Mouse (Mus musculus) left cerebral cortex, adult 9 months (tissue): ENCODE data around the gene Olfr460.
"Not testable (repeated sequence)": the region's sequence is repeated elsewhere in the genome, so short reads cannot be mapped to it uniquely, and the experiment has no call there.

Experiments used
- DNase-seq, 2 experiments: peaks; one replicate each; pipeline ENCODE4 v3.0.0; 2022; ENCODE audit warnings: low spot score in 2 of 2

The Olfr460 gene

DNA sequence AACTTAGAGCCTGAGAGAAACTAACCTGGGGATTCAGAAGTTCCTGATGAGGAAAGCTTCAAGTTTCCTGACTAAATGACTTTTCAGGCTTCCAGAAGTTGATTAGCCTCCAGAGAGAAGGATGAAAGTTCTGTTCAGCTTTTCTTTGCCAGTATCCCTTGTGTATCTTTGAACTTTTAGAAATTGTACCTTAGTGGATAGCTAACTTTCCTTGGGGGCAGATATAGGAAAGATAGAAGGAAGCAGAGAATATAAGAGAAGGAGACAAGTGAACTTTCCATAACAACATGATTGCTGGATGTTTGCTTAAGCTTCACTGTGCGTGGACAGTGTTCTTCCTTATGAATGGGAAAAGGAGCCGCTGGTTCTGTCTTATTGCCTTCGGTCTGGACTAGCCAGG, at the start of gene Olfr460:
Gene Olfr460 (plus strand): TSS at position 301 of the 400 bp plus-strand sequence.
- no peak for DNase-seq

GRCm38 (mm10) chr6:40544690-40545089, 24.6 kb upstream of the Olfr460 start:
- DNase-seq = no peak

DNA sequence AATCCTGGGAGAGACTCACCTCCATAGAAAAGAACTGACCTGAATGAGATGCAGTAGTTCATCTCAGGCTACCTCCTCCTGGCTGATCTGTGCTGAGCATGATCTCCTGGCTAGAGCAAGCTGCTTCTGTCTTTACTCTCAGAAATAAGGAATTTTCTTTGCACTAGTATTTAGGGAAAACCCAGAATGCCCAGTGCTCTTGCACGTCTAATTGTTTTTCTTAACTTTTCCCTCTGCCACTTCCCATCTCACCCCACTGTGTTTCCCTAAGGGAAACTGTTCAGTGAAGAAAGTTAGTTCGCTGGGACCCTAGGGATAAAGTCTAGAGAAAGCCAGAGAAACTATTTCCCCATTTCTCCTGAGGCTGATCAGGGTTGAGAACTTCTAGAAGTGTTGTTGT, 14.3 kb upstream of the Olfr460 start, which contains the start of gene Olfr461:
Gene Olfr461 (minus strand): TSS at position 101 of the 400 bp plus-strand sequence.
- DNase-seq = no peak

- no peak for DNase-seq
Measured at GRCm38 (mm10) chr6:40573618-40574017, 4.3 kb downstream of the Olfr460 start.

GRCm38 (mm10) chr6:40576305-40576704, 7.0 kb downstream of the Olfr460 start:
- no peak for DNase-seq

DNA sequence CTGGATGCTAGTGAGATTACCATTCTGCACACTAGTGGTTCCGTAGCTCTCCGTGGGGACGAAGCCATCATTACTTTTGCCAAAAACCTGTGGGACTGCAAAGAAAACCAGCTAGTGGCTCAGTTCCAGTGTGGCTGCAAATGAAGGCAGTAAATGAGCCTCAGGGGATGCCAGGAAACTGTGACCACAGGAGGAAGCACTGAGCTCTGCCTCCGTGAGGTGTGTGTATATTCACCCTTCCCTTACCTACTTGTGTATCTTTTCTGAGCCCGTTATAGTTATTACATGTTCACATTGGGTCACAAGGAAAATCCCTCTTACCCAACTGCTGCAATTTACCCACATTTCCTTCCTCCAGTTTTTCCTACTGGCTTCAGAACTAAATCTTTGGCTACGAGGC, 15.0 kb downstream of the Olfr460 start:
- no peak for DNase-seq

DNA sequence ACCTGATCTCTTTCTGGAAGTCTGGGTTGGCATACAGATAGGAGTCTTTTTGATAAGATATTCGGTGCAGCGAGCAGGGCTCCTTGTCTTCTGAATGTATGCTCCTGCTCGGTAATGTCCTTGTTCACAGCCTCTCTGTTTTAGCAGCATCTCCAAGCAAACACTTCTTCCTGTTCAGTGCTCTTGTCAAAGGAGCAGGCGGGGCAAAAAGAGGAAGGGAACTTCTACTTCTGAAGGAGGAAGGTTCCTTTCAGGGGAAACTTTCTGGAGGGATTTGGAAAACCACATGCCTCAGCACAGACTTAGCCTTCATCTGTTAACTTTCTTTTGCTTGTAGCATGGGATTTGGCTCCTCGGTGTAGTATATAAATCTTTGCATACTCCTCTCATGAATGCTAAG, 16.4 kb downstream of the Olfr460 start, which contains the start of gene Clec5a:
Gene Clec5a (minus strand): TSS at position 177 of the 400 bp plus-strand sequence.
- no peak for DNase-seq

DNA sequence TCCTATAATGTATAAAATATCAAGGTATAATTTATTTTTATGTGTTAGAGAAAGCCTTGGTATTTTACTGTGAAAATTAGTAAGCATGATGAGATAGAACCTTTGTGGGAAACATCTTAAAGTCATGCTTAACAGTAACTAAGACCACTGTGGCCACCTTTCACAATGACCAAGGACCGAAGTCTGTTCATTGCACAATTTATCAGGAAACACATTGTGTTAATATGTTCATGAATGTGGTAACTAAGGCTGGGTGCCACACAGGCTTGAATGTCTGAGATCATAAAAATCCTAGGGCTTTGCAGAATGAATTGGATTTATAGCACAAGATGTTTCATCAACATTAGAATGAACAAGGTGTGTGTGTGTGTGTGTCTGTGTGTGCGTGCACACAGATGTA, 19.1 kb downstream of the Olfr460 start:
- no peak for DNase-seq

- DNase-seq = no peak
Measured at GRCm38 (mm10) chr6:40594804-40595550, 25.7 kb downstream of the Olfr460 start.

GRCm38 (mm10) chr6:40598546-40598945, 29.3 kb downstream of the Olfr460 start:
- DNase-seq = not testable (repeated sequence)

DNA sequence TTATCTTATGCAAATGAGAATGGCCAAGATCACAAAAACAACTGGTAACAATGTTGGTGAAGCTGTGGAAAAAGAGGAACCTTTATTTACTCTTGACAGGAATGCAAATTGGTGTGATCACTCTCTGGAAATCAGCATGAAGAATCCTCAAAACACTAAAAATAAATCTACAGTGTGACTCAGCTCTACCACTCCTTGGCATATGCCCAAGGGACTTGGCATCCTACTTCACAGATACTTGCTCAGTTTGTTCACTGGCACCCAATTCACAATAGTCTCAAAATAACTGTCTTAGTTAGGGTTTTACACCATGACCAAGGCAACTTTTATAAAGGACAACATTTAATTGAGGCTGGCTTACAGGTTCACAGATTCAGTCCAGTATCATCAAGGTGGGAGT, 38.1 kb downstream of the Olfr460 start:
- peak; percentile 64 to 86 for DNase-seq

GRCm38 (mm10) chr6:40610244-40610643, 41.0 kb downstream of the Olfr460 start:
- DNase-seq = peak in 1 of 2 experiments; percentile 32

DNA sequence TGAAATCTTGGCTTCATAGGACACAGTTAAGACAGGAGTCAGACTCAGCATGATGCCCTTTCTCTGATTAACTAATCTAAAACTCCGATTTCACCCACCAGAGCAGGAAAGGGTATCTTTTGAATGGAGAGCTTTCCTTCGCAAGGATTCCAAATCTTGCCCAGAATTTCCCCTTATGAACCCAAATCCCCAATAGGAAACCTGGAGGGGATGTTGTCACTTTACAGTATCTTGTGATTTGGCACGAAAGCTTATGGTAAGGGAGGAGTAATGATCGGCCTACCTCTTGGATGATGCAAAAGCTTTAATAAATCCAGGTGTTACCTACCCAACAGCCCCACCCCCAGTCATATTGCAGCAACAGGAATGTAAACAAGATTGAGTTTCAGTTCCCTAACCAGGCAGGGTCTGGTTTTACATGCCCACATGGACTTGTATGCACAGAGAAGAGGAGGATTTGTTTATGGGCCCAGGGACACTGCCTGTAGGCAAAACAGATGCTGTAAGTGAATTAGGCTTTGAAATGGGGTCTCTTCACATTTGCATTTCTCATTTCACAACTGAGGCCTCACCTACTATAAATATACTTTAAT, 44.1 kb downstream of the Olfr460 start, which contains the start of gene Tas2r138:
Gene Tas2r138 (minus strand): TSS at position 51 of the 593 bp plus-strand sequence.
- no peak for DNase-seq

- peak in 1 of 2 experiments; percentile 56 for DNase-seq
Measured at GRCm38 (mm10) chr6:40617965-40618364, 48.7 kb downstream of the Olfr460 start.
